Mouse (Mus musculus) embryonic facial prominence, embryonic 14.5 days (tissue): ENCODE data around the gene Pdcd7. TPM values are rescaled to one million over a fixed set of nuclear protein-coding genes. Genes with fewer than 3 reads are reported as not detected.

Source experiments
- ATAC-seq: fragments of 200-750 bp; cut with Nextera tagmentation; 2 replicates; pipeline ENCODE4 v1.8.0; 2017; ENCODE audit warnings: low read depth, moderate number of reproducible peaks, moderate TSS enrichment
- DNase-seq: peaks from one replicate; pipeline ENCODE4 v3.0.0-alpha.2; 2015; ENCODE audit warnings: low spot score
- H3K27ac ChIP-seq: fragments of 300-500 bp; sonication (generic); replicated peaks from 2 replicates; pipeline ENCODE4 v1.5.1; 2014; ENCODE audit warnings: low read depth, mild to moderate bottlenecking, low read length, moderate library complexity
- H3K27me3 ChIP-seq: fragments of 300-500 bp; sonication (generic); replicated peaks from 2 replicates; pipeline ENCODE4 v1.6.1; 2014; ENCODE audit warnings: low read length; ENCODE audit not compliant: control insufficient read depth, insufficient read depth
- H3K36me3 ChIP-seq: fragments of 300-500 bp; sonication (generic); 2 replicates; pipeline ENCODE4 v1.6.1; 2014; ENCODE audit warnings: low read length, mixed read lengths; ENCODE audit not compliant: control insufficient read depth, insufficient read depth
- H3K4me1 ChIP-seq: fragments of 300-500 bp; sonication (generic); 2 replicates; pipeline ENCODE4 v1.6.1; 2014; ENCODE audit warnings: antibody characterized with exemption, low read length; ENCODE audit not compliant: control insufficient read depth, insufficient read depth
- H3K4me2 ChIP-seq: fragments of 300-500 bp; sonication (generic); 2 replicates; pipeline ENCODE4 v1.6.1; 2014; ENCODE audit warnings: low read depth, mild to moderate bottlenecking, low read length, moderate library complexity, mixed read lengths
- H3K4me3 ChIP-seq: fragments of 300-500 bp; sonication (generic); 2 replicates; pipeline ENCODE4 v1.5.1; 2014; ENCODE audit warnings: low read depth, mild to moderate bottlenecking, low read length
- H3K9ac ChIP-seq: fragments of 300-500 bp; sonication (generic); 2 replicates; pipeline ENCODE4 v1.6.1; 2014; ENCODE audit warnings: low read depth, mild to moderate bottlenecking, low read length, moderate library complexity, mixed read lengths
- H3K9me3 ChIP-seq: fragments of 300-500 bp; sonication (generic); 2 replicates; pipeline ENCODE4 v1.6.1; 2016; ENCODE audit warnings: low read length; ENCODE audit not compliant: control insufficient read depth
- WGBS: fragments of 180-500 bp; shearing (Covaris S2); extraction: QIAGEN DNeasy Blood & Tissue Kit; methylation state at CpG from one replicate; pipeline ENCODE4 v1.1.7; 2014; 5-methylcytosine and 5-hydroxymethylcytosine counted together
- polyA plus RNA-seq: library from polyadenylated mRNA; unstranded; fragments of >200 nt; fragmentation: Nextera tagmentation; extraction: Ambion mirVana; gene quantifications from 2 replicates; pipeline ENCODE4 v1.2.1, GENCODE M21; 2014

Gene Pdcd7
- polyA plus RNA-seq, 1 experiment from 2014 or later = 11.9 TPM

- Histone ChIP-seq H3K27ac (no peak overlapping the region), H3K4me2 (no peak overlapping the region), H3K4me1 (no peaks in the 10 kb centered on the region), H3K27me3 (no peaks in the 10 kb centered on the region), H3K4me3 (no peak overlapping the region), H3K9ac (no peak overlapping the region), H3K9me3 (no peaks in the 10 kb centered on the region), H3K36me3 (peaks cover 23% of the 10 kb centered on the region)
- 88% methylated on average over 7 of the region's 7 CpGs for WGBS
- DNase-seq (no peak), ATAC-seq (no peak)
Observed at GRCm38 (mm10) chr9:65365721-65366120, 19.8 kb downstream of the Pdcd7 start.

GRCm38 (mm10) chr9:65371756-65372155, 25.9 kb downstream of the Pdcd7 start:
- Histone ChIP-seq H3K27me3 (no peaks in the 10 kb centered on the region), H3K9ac (no peak overlapping the region), H3K4me2 (no peak overlapping the region), H3K27ac (no peak overlapping the region), H3K9me3 (no peaks in the 10 kb centered on the region), H3K4me3 (no peak overlapping the region), H3K4me1 (no peaks in the 10 kb centered on the region), H3K36me3 (peaks cover 6% of the 10 kb centered on the region; the same call in 1 of the 2 replicates)
- DNase-seq = no peak
- WGBS = 79% methylated on average over 16 of the region's 24 CpGs
- ATAC-seq = no peak

GRCm38 (mm10) chr9:65372449-65372848, 26.5 kb downstream of the Pdcd7 start:
- Histone ChIP-seq H3K27me3 (no peaks in the 10 kb centered on the region), H3K27ac (no peak overlapping the region), H3K36me3 (peaks cover 11% of the 10 kb centered on the region; the same call in 1 of the 2 replicates), H3K4me2 (no peak overlapping the region), H3K4me3 (no peak overlapping the region), H3K4me1 (no peaks in the 10 kb centered on the region), H3K9me3 (no peaks in the 10 kb centered on the region), H3K9ac (no peak overlapping the region)
- ATAC-seq (no peak), DNase-seq (no peak)
- WGBS = 70% methylated on average over 4 of the region's 4 CpGs

GRCm38 (mm10) chr9:65374468-65375162, 28.7 kb downstream of the Pdcd7 start:
- DNase-seq = no peak
- 63% methylated on average over 5 of the region's 5 CpGs for WGBS

GRCm38 (mm10) chr9:65375163-65375934, 29.4 kb downstream of the Pdcd7 start:
- H3K27me3 ChIP-seq = no peaks in the 10 kb centered on the region
- H3K9me3 ChIP-seq = no peaks in the 10 kb centered on the region
- WGBS = 77% methylated on average over 9 of the region's 9 CpGs
- ATAC-seq (no peak), DNase-seq (no peak)
- no peaks in the 10 kb centered on the region for H3K4me1 ChIP-seq
- H3K27ac ChIP-seq = no peak overlapping the region
- H3K36me3 ChIP-seq = peaks cover 11% of the 10 kb centered on the region; the same call in 1 of the 2 replicates
- no peak overlapping the region for H3K4me3 ChIP-seq
- H3K4me2 ChIP-seq = no peak overlapping the region
- no peak overlapping the region; the same call in 1 of the 2 replicates for H3K9ac ChIP-seq

More at GRCm38 (mm10) chr9:65374468-65375162, 28.7 kb downstream of the Pdcd7 start:
- ATAC-seq = no peak
- Histone ChIP-seq H3K9ac (no peak overlapping the region), H3K4me1 (no peaks in the 10 kb centered on the region), H3K9me3 (no peaks in the 10 kb centered on the region), H3K27ac (no peak overlapping the region), H3K4me2 (no peak overlapping the region), H3K36me3 (peaks cover 11% of the 10 kb centered on the region; the same call in 1 of the 2 replicates), H3K4me3 (no peak overlapping the region), H3K27me3 (no peaks in the 10 kb centered on the region)

GRCm38 (mm10) chr9:65381017-65381590, 35.2 kb downstream of the Pdcd7 start:
- H3K9ac ChIP-seq = no peak overlapping the region
- no peaks in the 10 kb centered on the region for H3K27me3 ChIP-seq
- 0 out of 2 replicates have a peak, but pooled peaks cover 6% of the 10 kb centered on the region for H3K36me3 ChIP-seq
- H3K27ac ChIP-seq = no peak overlapping the region
- WGBS = 70% methylated on average over 4 of the region's 4 CpGs
- ATAC-seq (no peak), DNase-seq (no peak)
- no peaks in the 10 kb centered on the region; the same call in 1 of the 2 replicates for H3K4me1 ChIP-seq
- no peak overlapping the region for H3K4me2 ChIP-seq
- no peaks in the 10 kb centered on the region for H3K9me3 ChIP-seq
- H3K4me3 ChIP-seq = no peak overlapping the region

GRCm38 (mm10) chr9:65382031-65382750, 36.3 kb downstream of the Pdcd7 start:
- no peaks in the 10 kb centered on the region for H3K9me3 ChIP-seq
- H3K36me3 ChIP-seq = 0 out of 2 replicates have a peak, but pooled peaks cover 1% of the 10 kb centered on the region
- no peak overlapping the region for H3K9ac ChIP-seq
- no peak overlapping the region for H3K4me2 ChIP-seq
- H3K27me3 ChIP-seq = no peaks in the 10 kb centered on the region
- H3K4me3 ChIP-seq = no peak overlapping the region
- 66% methylated on average over 6 of the region's 6 CpGs for WGBS
- DNase-seq = no peak
- peaks cover 4% of the 10 kb centered on the region; the same call in 1 of the 2 replicates for H3K4me1 ChIP-seq
- no peak for ATAC-seq
- no peak overlapping the region for H3K27ac ChIP-seq

GRCm38 (mm10) chr9:65382751-65383097, 36.8 kb downstream of the Pdcd7 start:
- 47% methylated on average over 3 of the region's 3 CpGs for WGBS
- H3K27ac ChIP-seq = no peak overlapping the region

More at GRCm38 (mm10) chr9:65382751-65383097, 36.8 kb downstream of the Pdcd7 start:
- H3K27me3 ChIP-seq = no peaks in the 10 kb centered on the region
- no peak overlapping the region for H3K4me2 ChIP-seq
- no peak overlapping the region for H3K9ac ChIP-seq
- H3K4me3 ChIP-seq = no peak overlapping the region
- H3K36me3 ChIP-seq = no peaks in the 10 kb centered on the region
- no peaks in the 10 kb centered on the region for H3K9me3 ChIP-seq
- DNase-seq = no peak
- ATAC-seq = no peak
- H3K4me1 ChIP-seq = peaks cover 4% of the 10 kb centered on the region; the same call in 1 of the 2 replicates
